Mouse (Mus musculus) lung, embryonic 16.5 days (tissue): Measurements from ENCODE around the gene Ugp2. TPM values are rescaled to one million over a fixed set of nuclear protein-coding genes. Genes with fewer than 3 reads are reported as not detected.

Experiments
- ATAC-seq: fragments of 200-750 bp; cut with Nextera tagmentation; 2 replicates; pipeline ENCODE4 v1.8.0; 2017; ENCODE audit warnings: low read depth, mild to moderate bottlenecking, moderate library complexity
- H3K27ac ChIP-seq: fragments of 300-500 bp; sonication (generic); 2 replicates; pipeline ENCODE4 v1.5.1; 2014; ENCODE audit warnings: mild to moderate bottlenecking, control low read depth, low read length
- H3K27me3 ChIP-seq: fragments of 300-500 bp; sonication (generic); 2 replicates; pipeline ENCODE4 v1.6.1; 2014; ENCODE audit warnings: low read depth, low read length, mixed read lengths; ENCODE audit not compliant: control insufficient read depth, insufficient read depth
- H3K36me3 ChIP-seq: fragments of 300-500 bp; sonication (generic); 2 replicates; pipeline ENCODE4 v1.6.1; 2014; ENCODE audit warnings: low read length; ENCODE audit not compliant: control insufficient read depth, insufficient read depth
- H3K4me1 ChIP-seq: fragments of 300-500 bp; sonication (generic); replicated peaks from 2 replicates; pipeline ENCODE4 v1.6.1; 2014; ENCODE audit warnings: low read length, mixed read lengths; ENCODE audit not compliant: control insufficient read depth, insufficient read depth
- H3K4me2 ChIP-seq: fragments of 300-500 bp; sonication (generic); 2 replicates; pipeline ENCODE4 v1.6.1; 2014; ENCODE audit warnings: low read depth, low read length, control low read depth
- H3K4me3 ChIP-seq: fragments of 300-500 bp; sonication (generic); 2 replicates; pipeline ENCODE4 v1.5.1; 2014; ENCODE audit warnings: mild to moderate bottlenecking, low read length, control low read depth
- H3K9ac ChIP-seq: fragments of 300-500 bp; sonication (generic); 2 replicates; pipeline ENCODE4 v1.6.1; 2014; ENCODE audit warnings: low read length, control low read depth
- H3K9me3 ChIP-seq: fragments of 300-500 bp; sonication (generic); 2 replicates; pipeline ENCODE4 v1.6.1; 2016; ENCODE audit warnings: low read length; ENCODE audit not compliant: control insufficient read depth
- WGBS: fragments of 180-500 bp; shearing (Covaris S2); extraction: QIAGEN DNeasy Blood & Tissue Kit; methylation state at CpG from one replicate; pipeline ENCODE4 v1.1.7; 2014; 5-methylcytosine and 5-hydroxymethylcytosine counted together
- polyA plus RNA-seq: library from polyadenylated mRNA; unstranded; fragments of >200 nt; fragmentation: Nextera tagmentation; extraction: Ambion mirVana; gene quantifications from 2 replicates; pipeline ENCODE4 v1.2.1, GENCODE M21; 2015

Ugp2 gene
- polyA plus RNA-seq: 92.3 and 97.0 TPM in 2 replicates

DNA sequence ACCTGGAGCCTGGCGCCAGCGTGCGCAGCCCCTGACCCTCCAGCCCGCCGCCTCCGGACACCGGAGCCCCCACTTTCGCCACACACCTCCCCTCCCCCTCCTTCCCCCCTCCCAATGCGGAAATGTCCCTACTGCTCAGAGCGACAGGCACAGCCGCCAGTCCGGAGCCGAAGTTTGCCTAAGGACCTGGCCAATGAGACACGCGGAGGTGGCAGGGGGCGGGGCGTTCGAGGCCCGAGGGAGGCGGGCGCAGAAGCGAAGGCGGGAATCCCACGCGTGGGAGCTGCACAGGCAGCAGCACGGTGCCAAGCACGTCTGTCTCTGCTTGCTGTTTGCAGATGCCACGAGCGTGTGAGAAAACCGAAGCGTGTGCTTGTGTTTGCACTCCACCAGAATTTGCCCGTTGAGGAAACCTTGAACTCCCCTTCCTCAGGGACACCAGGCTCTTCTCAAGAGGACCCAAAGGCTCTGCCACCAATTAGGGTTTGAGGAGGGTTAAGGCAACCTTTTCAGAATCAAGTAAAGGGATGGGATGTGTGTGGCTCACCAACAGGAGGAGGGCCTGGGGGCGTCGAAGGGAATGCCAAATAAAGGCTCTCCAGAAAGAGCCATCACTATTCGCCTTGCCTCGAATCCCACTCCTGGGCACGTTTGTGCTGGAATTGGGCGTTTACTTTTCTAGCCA is at the start of gene Ugp2:
Gene Ugp2 (minus strand): TSS at position 80 of the 685 bp plus-strand sequence.
- Histone ChIP-seq H3K9me3 (no peaks in the 10 kb centered on the region), H3K36me3 (no peaks in the 10 kb centered on the region), H3K4me2 (peak within 1 kb of the TSS; percentile 73), H3K27me3 (no peaks in the 10 kb centered on the region), H3K27ac (peak within 1 kb of the TSS; percentile 99), H3K4me1 (peaks cover 12% of the 10 kb centered on the region), H3K9ac (peak within 1 kb of the TSS; percentile 78), H3K4me3 (peak within 1 kb of the TSS; percentile 78)
- peak; percentile 94 for ATAC-seq
- 4% methylated on average over 38 of the region's 38 CpGs for WGBS

DNA sequence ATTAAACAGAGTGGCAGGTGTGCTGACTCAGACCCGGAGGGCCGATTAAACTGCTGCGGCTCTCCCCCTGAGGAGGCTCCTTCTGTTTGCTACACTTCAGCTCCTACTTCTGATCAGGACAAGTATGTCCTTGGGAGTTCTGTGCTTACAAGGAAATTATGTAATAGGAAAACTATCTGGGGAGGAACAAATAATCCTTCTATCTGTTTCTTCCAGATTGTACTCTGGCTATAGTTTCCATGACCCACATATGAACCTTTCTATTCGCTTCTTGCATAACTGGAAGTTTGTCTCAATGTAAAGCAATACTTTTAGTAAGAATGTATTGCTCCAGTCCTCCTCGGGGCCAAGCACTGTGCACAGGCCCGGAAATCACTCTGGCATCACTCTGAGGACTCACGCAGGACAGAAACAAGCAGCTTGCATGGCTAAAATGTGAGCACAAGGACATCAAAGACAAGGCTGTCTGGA is 43.9 kb upstream of the Ugp2 start:
- Histone ChIP-seq H3K4me1 (peaks cover 18% of the 10 kb centered on the region), H3K9me3 (no peaks in the 10 kb centered on the region), H3K4me2 (peak overlapping the region; percentile 32), H3K9ac (no peak overlapping the region), H3K27ac (peak overlapping the region; percentile 92), H3K4me3 (no peak overlapping the region), H3K27me3 (no peaks in the 10 kb centered on the region), H3K36me3 (no peaks in the 10 kb centered on the region)
- ATAC-seq: peak; percentile 97
- WGBS: 5% methylated on average over 7 of the region's 7 CpGs

DNA sequence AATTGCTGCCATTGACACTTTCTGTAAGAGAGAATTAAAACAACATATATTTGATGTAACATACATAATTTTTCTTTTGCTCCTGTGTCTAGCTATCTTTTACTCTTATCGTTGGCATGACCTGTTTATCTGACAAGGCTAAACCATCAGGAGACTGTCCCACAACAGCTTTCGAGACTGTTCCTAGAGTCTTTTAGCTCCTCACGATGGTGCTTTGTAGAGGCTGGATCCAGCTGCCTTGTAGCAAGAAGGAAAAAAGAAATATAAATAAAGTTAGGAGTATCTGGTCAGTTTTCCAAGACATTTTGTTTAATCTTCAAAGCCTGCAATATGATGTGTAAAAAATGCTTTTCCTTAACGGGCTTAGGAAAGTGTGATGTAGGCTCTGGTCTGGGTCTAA is 35.7 kb upstream of the Ugp2 start:
- 35% methylated on average over 4 of the region's 4 CpGs for WGBS

DNA sequence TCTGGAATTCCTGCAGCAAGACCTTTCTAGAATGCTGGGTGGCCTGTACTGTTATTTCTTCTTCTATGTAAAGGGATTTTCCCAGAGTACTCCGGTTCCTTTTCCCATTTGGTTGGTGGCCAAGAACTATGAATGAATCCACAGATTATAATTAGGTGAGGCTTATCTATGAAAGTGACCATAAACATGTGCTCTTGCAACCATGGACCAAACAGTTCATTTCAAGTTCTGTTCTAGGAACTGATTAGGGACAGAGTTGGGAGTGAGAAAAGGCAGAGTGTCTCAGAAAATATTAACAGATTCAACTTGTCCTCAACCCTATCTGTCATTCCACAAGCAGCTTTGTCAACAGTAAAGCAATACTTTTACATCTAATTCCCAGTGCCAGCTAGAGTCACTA is 35.1 kb upstream of the Ugp2 start:
- no peaks in the 10 kb centered on the region for H3K9me3 ChIP-seq
- peaks cover 17% of the 10 kb centered on the region for H3K4me1 ChIP-seq
- ATAC-seq: peak; percentile 70
- H3K36me3 ChIP-seq: no peaks in the 10 kb centered on the region
- no peak overlapping the region for H3K27ac ChIP-seq
- no peak overlapping the region for H3K9ac ChIP-seq
- no peaks in the 10 kb centered on the region for H3K27me3 ChIP-seq
- 32% methylated on average over 1 of the region's 1 CpGs for WGBS
- H3K4me3 ChIP-seq: no peak overlapping the region
- H3K4me2 ChIP-seq: no peak overlapping the region

More for the DNA sequence above, 35.7 kb upstream of the Ugp2 start:
- Histone ChIP-seq H3K9me3 (no peaks in the 10 kb centered on the region), H3K27ac (no peak overlapping the region), H3K36me3 (no peaks in the 10 kb centered on the region), H3K4me1 (peaks cover 17% of the 10 kb centered on the region), H3K9ac (no peak overlapping the region), H3K4me3 (no peak overlapping the region), H3K27me3 (no peaks in the 10 kb centered on the region), H3K4me2 (no peak overlapping the region)
- ATAC-seq: peak; percentile 54; the same call in 1 of the 2 replicates

DNA sequence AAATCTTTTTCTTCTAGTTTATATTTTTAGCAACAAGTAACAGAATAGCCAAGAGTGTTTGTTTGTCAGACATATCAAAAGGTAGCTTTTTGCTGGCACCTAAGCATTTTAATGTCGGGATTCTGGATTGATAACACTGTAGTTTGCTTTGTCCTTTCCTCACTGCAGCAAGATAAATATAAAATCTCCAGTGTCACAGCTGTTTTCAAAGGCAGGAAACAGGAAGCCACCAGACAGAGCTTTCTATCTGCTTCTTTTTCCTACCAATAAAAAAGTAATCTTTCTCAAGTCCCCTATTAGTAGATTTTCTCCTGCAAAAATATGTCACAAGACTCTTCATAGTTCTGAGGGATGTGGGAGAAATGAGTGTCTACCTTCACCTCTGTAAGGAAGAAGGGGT is 32.9 kb upstream of the Ugp2 start:
- Histone ChIP-seq H3K27me3 (no peaks in the 10 kb centered on the region), H3K4me3 (no peak overlapping the region), H3K4me1 (peaks cover 27% of the 10 kb centered on the region), H3K9me3 (no peaks in the 10 kb centered on the region), H3K9ac (no peak overlapping the region), H3K4me2 (no peak overlapping the region), H3K36me3 (no peaks in the 10 kb centered on the region), H3K27ac (no peak overlapping the region)
- ATAC-seq: no peak
- WGBS: 13% methylated on average over 1 of the region's 1 CpGs

DNA sequence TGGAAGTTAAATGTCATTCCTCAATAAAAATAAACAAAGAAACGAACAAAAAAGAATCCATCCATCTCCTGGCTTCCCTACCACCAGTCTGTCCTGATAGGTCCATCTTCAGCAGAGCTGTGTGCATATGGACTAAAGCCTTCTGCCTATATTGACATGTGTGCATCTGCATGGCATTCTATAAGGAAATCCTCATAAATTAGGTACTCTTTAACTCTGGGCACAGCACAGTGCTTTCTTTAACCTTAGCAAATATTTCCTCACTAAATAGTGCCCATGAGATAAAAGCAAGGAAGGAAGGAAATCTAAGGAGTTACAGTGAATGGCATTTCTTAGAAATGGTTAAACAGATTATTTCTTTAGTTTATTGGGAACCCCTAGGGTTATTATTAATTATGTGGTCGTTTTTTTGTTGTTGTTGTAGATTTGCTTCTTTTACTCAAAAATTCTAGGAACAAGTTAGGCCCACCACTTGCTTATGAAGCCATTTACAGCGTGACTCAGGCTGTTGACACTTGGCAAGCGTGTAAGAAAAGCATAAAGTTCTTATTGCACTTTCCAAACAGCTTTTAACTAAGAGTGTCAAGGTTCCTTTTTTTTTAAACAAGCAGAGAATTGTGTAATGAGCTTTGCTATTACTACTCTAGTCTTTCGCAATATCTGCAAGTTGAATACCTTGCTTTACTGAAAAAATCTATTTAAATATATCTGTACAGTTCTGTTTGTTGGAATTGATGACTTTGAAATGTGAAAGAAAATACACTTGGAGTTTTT is 31.7 kb upstream of the Ugp2 start:
- peaks cover 29% of the 10 kb centered on the region for H3K4me1 ChIP-seq
- H3K27me3 ChIP-seq: no peaks in the 10 kb centered on the region
- ATAC-seq: no peak
- WGBS: 25% methylated on average over 5 of the region's 5 CpGs
- H3K9ac ChIP-seq: no peak overlapping the region
- no peak overlapping the region for H3K4me3 ChIP-seq
- 0 out of 2 replicates have a peak overlapping the region, but pooled peaks have one; percentile 28 for H3K27ac ChIP-seq
- H3K4me2 ChIP-seq: no peak overlapping the region
- no peaks in the 10 kb centered on the region for H3K9me3 ChIP-seq
- H3K36me3 ChIP-seq: no peaks in the 10 kb centered on the region

DNA sequence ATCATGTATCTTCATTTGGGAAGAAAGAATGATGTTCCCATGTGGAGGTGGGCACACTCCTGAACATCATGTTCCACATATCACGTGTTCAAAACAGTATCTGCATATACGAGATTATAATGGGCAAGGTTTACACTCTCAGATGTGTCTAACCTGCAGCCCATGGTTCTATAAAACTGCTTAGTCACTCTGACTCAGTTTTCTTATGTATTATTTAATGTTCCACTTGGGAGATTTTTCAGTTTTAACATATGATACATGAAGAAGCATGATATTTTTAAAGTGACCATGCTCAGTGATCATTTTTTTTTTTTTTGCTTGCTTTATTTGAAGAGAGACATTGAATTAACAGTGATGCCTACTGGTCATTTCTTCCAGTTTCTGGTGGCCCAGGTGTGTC is 30.2 kb upstream of the Ugp2 start:
- H3K27me3 ChIP-seq: no peaks in the 10 kb centered on the region
- H3K27ac ChIP-seq: no peak overlapping the region
- H3K9me3 ChIP-seq: no peaks in the 10 kb centered on the region
- no peak for ATAC-seq
- no peaks in the 10 kb centered on the region for H3K36me3 ChIP-seq
- no peak overlapping the region for H3K4me2 ChIP-seq
- H3K4me3 ChIP-seq: no peak overlapping the region
- 89% methylated on average over 2 of the region's 2 CpGs for WGBS
- H3K4me1 ChIP-seq: peaks cover 24% of the 10 kb centered on the region
- no peak overlapping the region for H3K9ac ChIP-seq

DNA sequence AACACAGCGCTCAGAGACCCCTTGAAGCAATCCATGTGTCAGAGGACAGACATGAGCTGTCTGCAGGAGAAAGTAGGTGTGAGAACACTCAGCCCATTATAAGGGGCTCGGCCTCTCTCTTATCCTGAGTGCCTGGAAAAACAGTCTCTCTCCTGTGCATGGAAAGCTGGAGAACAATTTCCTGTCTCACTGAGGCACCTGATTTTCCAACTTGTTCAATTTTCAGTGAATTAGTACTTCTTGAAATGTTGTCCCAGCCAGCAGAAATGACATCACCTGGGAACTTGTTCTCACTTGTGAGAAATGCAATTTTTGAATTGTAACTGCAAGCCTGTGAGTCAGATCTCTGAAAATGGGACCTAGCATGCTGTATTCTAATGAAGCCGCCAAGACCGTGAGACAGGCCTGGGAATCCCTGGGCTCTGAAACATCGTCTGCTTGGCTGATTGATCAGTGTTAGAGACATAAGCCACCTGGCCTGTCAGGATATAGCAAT is 28.2 kb upstream of the Ugp2 start:
- peaks cover 21% of the 10 kb centered on the region for H3K4me1 ChIP-seq
- H3K4me3 ChIP-seq: no peak overlapping the region
- no peaks in the 10 kb centered on the region for H3K9me3 ChIP-seq
- no peaks in the 10 kb centered on the region for H3K27me3 ChIP-seq
- peak overlapping the region; percentile 86 for H3K27ac ChIP-seq
- 15% methylated on average over 5 of the region's 5 CpGs for WGBS
- no peaks in the 10 kb centered on the region for H3K36me3 ChIP-seq
- H3K4me2 ChIP-seq: 0 out of 2 replicates have a peak overlapping the region, but pooled peaks have one; percentile 16
- H3K9ac ChIP-seq: no peak overlapping the region
- peak; percentile 78 for ATAC-seq

DNA sequence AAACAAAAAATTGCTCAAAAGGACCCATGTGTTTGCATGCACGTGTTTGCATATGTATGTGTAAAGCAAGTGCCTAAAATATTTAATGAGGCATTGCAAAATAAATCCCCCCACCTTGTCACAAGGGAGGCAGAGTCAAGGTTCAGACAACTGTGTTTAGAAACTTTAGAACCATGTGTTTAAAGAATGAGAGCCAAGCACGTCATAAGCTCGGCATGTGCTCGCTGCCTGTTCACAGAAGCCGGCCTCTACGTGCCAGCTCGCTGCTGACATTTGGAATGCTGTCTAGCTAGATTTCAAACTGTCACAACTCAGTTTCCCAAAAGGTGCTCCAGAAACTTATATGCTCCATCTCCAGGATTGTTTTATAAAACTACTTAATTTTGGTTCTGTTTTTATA is 27.5 kb upstream of the Ugp2 start:
- Histone ChIP-seq H3K27me3 (no peaks in the 10 kb centered on the region), H3K9me3 (no peaks in the 10 kb centered on the region), H3K36me3 (no peaks in the 10 kb centered on the region), H3K4me1 (peaks cover 17% of the 10 kb centered on the region), H3K9ac (no peak overlapping the region), H3K4me2 (no peak overlapping the region), H3K4me3 (no peak overlapping the region), H3K27ac (no peak overlapping the region; the same call in 1 of the 2 replicates)
- WGBS: 8% methylated on average over 7 of the region's 7 CpGs
- peak; percentile 93 for ATAC-seq
